Mouse (Mus musculus) right cerebral cortex, postnatal 14 days (tissue): ENCODE measurements around the gene Obox1.
"Not testable (repeated sequence)": the region's sequence is repeated elsewhere in the genome, so short reads cannot be mapped to it uniquely, and the experiment has no call there.

ENCODE experiments used
- DNase-seq: peaks from one replicate; pipeline ENCODE4 v3.0.0; 2022

Gene Obox1

GRCm38 (mm10) chr7:15388421-15388998 lies at the start of gene Obox1, which contains the start of gene Obox2:
Gene Obox1 (plus strand): TSS chr7:15388948.
Gene Obox2 (plus strand): TSS chr7:15388721.
- DNase-seq: not testable (repeated sequence)

- not testable (repeated sequence) for DNase-seq
Observed at GRCm38 (mm10) chr7:15399147-15399874, 10.6 kb downstream of the Obox1 start.

GRCm38 (mm10) chr7:15406816-15407215 lies 18.1 kb downstream of the Obox1 start:
- not testable (repeated sequence) for DNase-seq

- DNase-seq: not testable (repeated sequence)
Observed at GRCm38 (mm10) chr7:15418046-15418445, 29.3 kb downstream of the Obox1 start.

DNA sequence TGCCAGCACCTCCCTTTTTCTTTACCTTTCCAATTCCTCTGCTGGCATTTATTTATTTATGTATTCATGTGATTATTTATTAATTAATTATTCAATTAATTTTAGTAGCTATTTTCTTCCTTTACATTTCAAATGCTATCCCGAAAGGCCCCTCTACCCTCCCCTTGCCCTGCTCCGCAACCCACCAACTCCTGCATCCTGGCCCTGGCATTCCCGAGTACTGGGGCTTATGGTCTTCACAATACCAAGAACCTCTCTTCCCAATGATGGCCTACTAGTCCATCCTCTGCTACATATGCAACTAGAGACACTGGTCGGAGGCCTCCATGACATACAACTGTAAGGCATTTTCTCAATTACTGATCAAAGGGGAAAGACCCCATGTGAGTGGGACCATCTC lies 36.8 kb downstream of the Obox1 start:
- not testable (repeated sequence) for DNase-seq

GRCm38 (mm10) chr7:15509411-15509810 lies 120.7 kb downstream of the Obox1 start:
- not testable (repeated sequence) for DNase-seq
